Mouse (Mus musculus) lung, postnatal 0 days (tissue): Measurements from ENCODE around the gene Tnni1.

Experiments
- CTCF ChIP-seq: IDR thresholded peaks from 2 replicates; pipeline ENCODE4 v1.5.1; 2016; ENCODE audit warnings: antibody characterized with exemption, mild to moderate bottlenecking
- EP300 ChIP-seq: IDR thresholded peaks from 2 replicates; pipeline ENCODE4 v1.6.1; 2016; ENCODE audit warnings: antibody characterized with exemption, mild to moderate bottlenecking, control low read depth

GRCm38 (mm10) chr1:135840675-135841395 lies 61.6 kb downstream of the Tnni1 start:
- TF ChIP-seq EP300 = no peak
- no peak for TF ChIP-seq CTCF
